Mouse (Mus musculus): ENCODE measurements around the gene Ints3. TPM values are rescaled to one million over a fixed set of nuclear protein-coding genes. Genes with fewer than 3 reads are reported as not detected.

Ints3 gene
- total and polyA plus RNA-seq, 3 experiments: 58.5 to 115 (median 101) TPM

GRCm38 (mm10) chr3:90395629-90396028, 37.8 kb downstream of the Ints3 start:
- DNase-seq (ENCODE audit: low read depth, low spot score): no peak
- peaks cover 0 to 8% of the 10 kb centered on the region in 2 experiments; a peak in 2 of 4 replicates for H3K36me3 ChIP-seq (ENCODE audit: control insufficient read depth in 1 of 2, insufficient read depth in 2 of 2, low read length in 2 of 2)
- no peak overlapping the region for H3K9ac ChIP-seq (ENCODE audit: control insufficient read depth, low read depth, low read length, poor library complexity, severe bottlenecking)
- no peaks in the 10 kb centered on the region for H3K9me3 ChIP-seq (replicated peaks; ENCODE audit: insufficient read depth, low read length)
- no peaks in the 10 kb centered on the region for H3K4me1 ChIP-seq (ENCODE audit: control insufficient read depth in 1 of 2, insufficient read depth in 2 of 2, low read length in 2 of 2)
- TF ChIP-seq NELFE (IDR thresholded peaks at IDR 0.05; ENCODE audit: low read depth, low read length) (no peak), USF2 (IDR thresholded peaks at IDR 0.05; ENCODE audit: borderline replicate concordance in 1 of 2, insufficient read depth in 1 of 2, low read depth in 1 of 2, low read length in 2 of 2) (no peak), CTCF (IDR thresholded peaks at IDR 0.05 in 2 of 3, conservative IDR thresholded peaks at IDR 0.05 in 1 of 3; ENCODE audit: control insufficient read depth in 1 of 3, insufficient read depth in 1 of 3, low read depth in 2 of 3, low read length in 3 of 3, poor library complexity in 1 of 3, severe bottlenecking in 1 of 3) (no peak), MEF2A (IDR thresholded peaks at IDR 0.05; ENCODE audit: extremely low read depth, insufficient replicate concordance, low read depth, low read length, poor library complexity, severe bottlenecking) (no peak), NRF1 (IDR thresholded peaks at IDR 0.05; ENCODE audit: insufficient read depth, low read depth, low read length, poor library complexity, severe bottlenecking) (no peak), ZC3H11A (IDR thresholded peaks at IDR 0.05; ENCODE audit: low read depth, low read length) (no peak)
- no peaks in the 10 kb centered on the region for H3K79me2 ChIP-seq (ENCODE audit: control insufficient read depth, insufficient read depth, low read length, poor library complexity)
- no peak overlapping the region for H3K27ac ChIP-seq (ENCODE audit: control insufficient read depth, low read depth, low read length)
- no peak overlapping the region for H3K4me3 ChIP-seq (ENCODE audit: control insufficient read depth in 1 of 2, insufficient read depth in 1 of 2, low read depth in 2 of 2, low read length in 2 of 2)
- H3K27me3 ChIP-seq (ENCODE audit: control insufficient read depth in 1 of 2, insufficient read depth in 2 of 2, low read length in 2 of 2): no peaks in the 10 kb centered on the region

DNA sequence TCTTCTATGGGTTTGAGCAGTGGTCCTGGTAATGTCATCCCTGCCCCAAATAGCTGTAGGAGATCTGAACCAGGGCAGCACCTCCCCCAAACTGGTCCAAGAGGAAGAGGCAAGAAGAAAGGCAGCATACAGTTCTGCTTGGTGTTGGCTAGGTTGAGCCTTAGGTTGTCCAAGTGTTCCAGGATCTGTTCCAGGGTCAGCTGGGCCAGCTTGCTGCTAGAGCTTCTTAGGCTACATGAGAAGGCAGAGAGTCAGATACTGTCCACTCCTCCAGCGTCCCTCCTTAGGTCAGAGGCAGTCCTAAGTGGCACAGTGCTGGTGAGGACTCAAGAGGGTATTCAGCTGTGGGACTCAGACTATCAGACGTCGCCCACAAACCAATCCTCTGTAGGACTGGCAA, 40.8 kb downstream of the Ints3 start:
- Histone ChIP-seq H3K27ac (ENCODE audit: control insufficient read depth, low read depth, low read length) (no peak overlapping the region), H3K36me3 (ENCODE audit: control insufficient read depth in 1 of 2, insufficient read depth in 2 of 2, low read length in 2 of 2) (peaks cover 0 to 2% of the 10 kb centered on the region in 2 experiments; a peak in 2 of 4 replicates), H3K9me3 (replicated peaks; ENCODE audit: insufficient read depth, low read length) (no peaks in the 10 kb centered on the region), H3K4me3 (ENCODE audit: control insufficient read depth in 1 of 2, insufficient read depth in 1 of 2, low read depth in 2 of 2, low read length in 2 of 2) (no peak overlapping the region), H3K27me3 (ENCODE audit: control insufficient read depth in 1 of 2, insufficient read depth in 2 of 2, low read length in 2 of 2) (no peaks in the 10 kb centered on the region), H3K9ac (ENCODE audit: control insufficient read depth, low read depth, low read length, poor library complexity, severe bottlenecking) (no peak overlapping the region), H3K4me1 (ENCODE audit: control insufficient read depth in 1 of 2, insufficient read depth in 2 of 2, low read length in 2 of 2) (no peaks in the 10 kb centered on the region), H3K79me2 (ENCODE audit: control insufficient read depth, insufficient read depth, low read length, poor library complexity) (no peaks in the 10 kb centered on the region)
- TF ChIP-seq CTCF (IDR thresholded peaks at IDR 0.05 in 2 of 3, conservative IDR thresholded peaks at IDR 0.05 in 1 of 3; ENCODE audit: control insufficient read depth in 1 of 3, insufficient read depth in 1 of 3, low read depth in 2 of 3, low read length in 3 of 3, poor library complexity in 1 of 3, severe bottlenecking in 1 of 3) (no peak), GABPA (IDR thresholded peaks at IDR 0.05; ENCODE audit: low read depth, low read length) (no peak), ELF1 (IDR thresholded peaks at IDR 0.05; ENCODE audit: low read depth, low read length) (no peak), USF1 (IDR thresholded peaks at IDR 0.05; ENCODE audit: low read depth, low read length) (no peak), GATA1 (IDR thresholded peaks at IDR 0.05; ENCODE audit: low read depth, low read length) (no peak), TCF12 (IDR thresholded peaks at IDR 0.05; ENCODE audit: low read depth, low read length) (no peak), MAZ (IDR thresholded peaks at IDR 0.05; ENCODE audit: low read depth, low read length) (no peak)
- no peak for DNase-seq (ENCODE audit: low read depth, low spot score)

- Histone ChIP-seq H3K9me3 (replicated peaks; ENCODE audit: insufficient read depth, low read length) (no peaks in the 10 kb centered on the region), H3K27ac (ENCODE audit: control insufficient read depth, low read depth, low read length) (no peak overlapping the region), H3K27me3 (ENCODE audit: control insufficient read depth in 1 of 2, insufficient read depth in 2 of 2, low read length in 2 of 2) (no peaks in the 10 kb centered on the region), H3K4me3 (ENCODE audit: control insufficient read depth in 1 of 2, insufficient read depth in 1 of 2, low read depth in 2 of 2, low read length in 2 of 2) (no peak overlapping the region), H3K4me1 (ENCODE audit: control insufficient read depth in 1 of 2, insufficient read depth in 2 of 2, low read length in 2 of 2) (no peaks in the 10 kb centered on the region), H3K9ac (ENCODE audit: control insufficient read depth, low read depth, low read length, poor library complexity, severe bottlenecking) (no peak overlapping the region), H3K79me2 (ENCODE audit: control insufficient read depth, insufficient read depth, low read length, poor library complexity) (no peaks in the 10 kb centered on the region), H3K36me3 (ENCODE audit: control insufficient read depth in 1 of 2, insufficient read depth in 2 of 2, low read length in 2 of 2) (peaks cover 0 to under 1% of the 10 kb centered on the region in 2 experiments; a peak in 2 of 4 replicates)
- TF ChIP-seq RCOR1 (IDR thresholded peaks at IDR 0.05; ENCODE audit: low read depth, low read length): no peak
- no peak for TF ChIP-seq POLR2A (IDR thresholded peaks at IDR 0.05; ENCODE audit: control insufficient read depth in 1 of 2, insufficient read depth in 1 of 2, low read depth in 1 of 2, low read length in 2 of 2, poor library complexity in 1 of 2)
- no peak for TF ChIP-seq TAL1 (IDR thresholded peaks at IDR 0.05; ENCODE audit: low read length)
- TF ChIP-seq MXI1 (IDR thresholded peaks at IDR 0.05; ENCODE audit: low read depth, low read length): no peak
- TF ChIP-seq CTCF (IDR thresholded peaks at IDR 0.05 in 2 of 3, conservative IDR thresholded peaks at IDR 0.05 in 1 of 3; ENCODE audit: control insufficient read depth in 1 of 3, insufficient read depth in 1 of 3, low read depth in 2 of 3, low read length in 3 of 3, poor library complexity in 1 of 3, severe bottlenecking in 1 of 3): no peak
- TF ChIP-seq CHD2 (IDR thresholded peaks at IDR 0.05; ENCODE audit: low read length): no peak
- no peak for TF ChIP-seq ZC3H11A (IDR thresholded peaks at IDR 0.05; ENCODE audit: low read depth, low read length)
- no peak for DNase-seq (ENCODE audit: low read depth, low spot score)
Measured at GRCm38 (mm10) chr3:90391941-90392340, 41.5 kb downstream of the Ints3 start.

All from MEL (cell line).